Mouse (Mus musculus) ES-E14 (cell line): ENCODE measurements around the gene Prr5l. TPM values are rescaled to one million over a fixed set of nuclear protein-coding genes. Genes with fewer than 3 reads are reported as not detected.

Experiments
- DNase-seq: peaks from one replicate; pipeline ENCODE4 v3.0.0-alpha.2; 2013; ENCODE audit warnings: low read depth, low spot score
- H3K27ac ChIP-seq: 2 replicates; pipeline ENCODE4 v1.5.1; 2012; ENCODE audit warnings: low read depth, mild to moderate bottlenecking, low read length, moderate library complexity, mixed read lengths; ENCODE audit not compliant: poor library complexity, insufficient read depth, severe bottlenecking
- H3K36me3 ChIP-seq: 2 replicates; pipeline ENCODE4 v1.6.1; 2012; ENCODE audit warnings: mild to moderate bottlenecking, low read length, moderate library complexity, mixed read lengths; ENCODE audit not compliant: control insufficient read depth, poor library complexity, insufficient read depth, severe bottlenecking
- H3K4me1 ChIP-seq, 2 experiments: fragments of 150-350 bp in 1 of 2; sonication (generic) in 1 of 2; 2 replicates each; pipeline ENCODE4 v1.6.1; 2012; ENCODE audit warnings: low read length in 2 of 2, mild to moderate bottlenecking in 1 of 2, mixed read lengths in 1 of 2; ENCODE audit not compliant: control insufficient read depth in 2 of 2, insufficient read depth in 2 of 2, poor library complexity in 1 of 2
- H3K4me3 ChIP-seq, 2 experiments: fragments of 150-350 bp in 1 of 2; sonication (generic) in 1 of 2; 2 replicates each; pipeline ENCODE4 v1.5.1; 2012; ENCODE audit warnings: low read length in 2 of 2, low read depth in 1 of 2, mild to moderate bottlenecking in 1 of 2, mixed read lengths in 1 of 2; ENCODE audit not compliant: insufficient read depth in 1 of 2, poor library complexity in 1 of 2, severe bottlenecking in 1 of 2
- H3K9ac ChIP-seq: 2 replicates; pipeline ENCODE4 v1.6.1; 2012; ENCODE audit warnings: low read depth, mild to moderate bottlenecking, low read length, mixed read lengths; ENCODE audit not compliant: poor library complexity, insufficient read depth, severe bottlenecking
- H3K9me3 ChIP-seq: fragments of 150-350 bp; sonication (generic); 2 replicates; pipeline ENCODE4 v1.6.1; 2012; ENCODE audit warnings: low read depth, mild to moderate bottlenecking, low read length; ENCODE audit not compliant: control insufficient read depth, insufficient read depth
- CHD2 ChIP-seq: IDR thresholded peaks from 2 replicates; pipeline ENCODE4 v1.6.1; 2014; ENCODE audit warnings: mild to moderate bottlenecking, low read depth, low read length, inconsistent platforms
- HCFC1 ChIP-seq: IDR thresholded peaks from 2 replicates; pipeline ENCODE4 v1.6.1; 2012; ENCODE audit warnings: low read length, inconsistent platforms, borderline replicate concordance; ENCODE audit not compliant: insufficient read depth
- MAFK ChIP-seq: IDR thresholded peaks from 2 replicates; pipeline ENCODE4 v1.6.1; 2014; ENCODE audit warnings: mild to moderate bottlenecking, low read depth, low read length, inconsistent platforms; ENCODE audit not compliant: insufficient read depth
- ZC3H11A ChIP-seq: IDR thresholded peaks from 2 replicates; pipeline ENCODE4 v1.6.1; 2012; ENCODE audit warnings: low read depth, mild to moderate bottlenecking, inconsistent platforms, low read length, borderline replicate concordance
- ZNF384 ChIP-seq: IDR thresholded peaks from 2 replicates; pipeline ENCODE4 v1.6.1; 2012; ENCODE audit warnings: low read depth, low read length, inconsistent platforms
- in situ Hi-C, 2 experiments: fragments of 600-800 bp; cut with MboI; formaldehyde crosslinking; loops; one replicate each; pipeline ENCODE4 v1.15.1; 2025; ENCODE audit warnings: low sequenced_read_pairs in 2 of 2, inconsistent platforms in 1 of 2; ENCODE audit not compliant: unreplicated experiment in 2 of 2
- total RNA-seq: library from RNA; depleted of rRNA; stranded (reverse); fragments of 300-350 nt; gene quantifications from 2 replicates; pipeline ENCODE4 v1.2.3, GENCODE M21; 2012

Gene Prr5l
- total RNA-seq, 1 experiment = 4.5 TPM

DNA sequence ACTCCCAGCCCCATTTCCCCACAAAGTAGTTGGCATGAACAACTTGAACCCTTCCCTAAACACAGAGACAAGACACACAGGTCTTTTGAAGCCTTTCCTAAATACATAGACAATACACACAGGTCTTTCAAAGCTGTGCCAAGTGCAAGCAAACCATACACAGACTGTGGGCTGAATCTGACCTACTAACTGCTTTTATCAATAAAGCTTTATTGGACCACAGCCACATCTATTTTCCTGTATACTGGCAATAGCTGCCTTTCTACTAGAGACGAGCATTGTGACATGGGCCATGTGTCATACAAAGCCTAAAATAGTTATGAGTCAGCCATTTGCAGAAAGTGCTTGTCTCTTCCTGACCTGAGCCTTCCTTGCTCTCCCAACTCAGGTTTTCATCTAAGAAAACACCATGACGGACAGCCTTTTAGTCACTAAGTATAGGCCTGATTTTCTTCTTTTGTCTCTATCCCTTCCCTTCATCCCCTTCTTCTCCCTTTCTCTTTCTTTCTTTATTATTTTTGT, 56.6 kb downstream of the Prr5l start:
- TF ChIP-seq HCFC1 (no peak), MAFK (no peak), ZNF384 (no peak), CHD2 (no peak)
- Histone ChIP-seq H3K9ac (no peak overlapping the region), H3K36me3 (no peaks in the 10 kb centered on the region), H3K27ac (no peak overlapping the region), H3K4me1 (peaks cover 0 to 12% of the 10 kb centered on the region in 2 experiments; a peak in 2 of 4 replicates), H3K4me3 (no peak overlapping the region), H3K9me3 (no peaks in the 10 kb centered on the region)
- no peak for DNase-seq
- in situ Hi-C loops = no loop called here

DNA sequence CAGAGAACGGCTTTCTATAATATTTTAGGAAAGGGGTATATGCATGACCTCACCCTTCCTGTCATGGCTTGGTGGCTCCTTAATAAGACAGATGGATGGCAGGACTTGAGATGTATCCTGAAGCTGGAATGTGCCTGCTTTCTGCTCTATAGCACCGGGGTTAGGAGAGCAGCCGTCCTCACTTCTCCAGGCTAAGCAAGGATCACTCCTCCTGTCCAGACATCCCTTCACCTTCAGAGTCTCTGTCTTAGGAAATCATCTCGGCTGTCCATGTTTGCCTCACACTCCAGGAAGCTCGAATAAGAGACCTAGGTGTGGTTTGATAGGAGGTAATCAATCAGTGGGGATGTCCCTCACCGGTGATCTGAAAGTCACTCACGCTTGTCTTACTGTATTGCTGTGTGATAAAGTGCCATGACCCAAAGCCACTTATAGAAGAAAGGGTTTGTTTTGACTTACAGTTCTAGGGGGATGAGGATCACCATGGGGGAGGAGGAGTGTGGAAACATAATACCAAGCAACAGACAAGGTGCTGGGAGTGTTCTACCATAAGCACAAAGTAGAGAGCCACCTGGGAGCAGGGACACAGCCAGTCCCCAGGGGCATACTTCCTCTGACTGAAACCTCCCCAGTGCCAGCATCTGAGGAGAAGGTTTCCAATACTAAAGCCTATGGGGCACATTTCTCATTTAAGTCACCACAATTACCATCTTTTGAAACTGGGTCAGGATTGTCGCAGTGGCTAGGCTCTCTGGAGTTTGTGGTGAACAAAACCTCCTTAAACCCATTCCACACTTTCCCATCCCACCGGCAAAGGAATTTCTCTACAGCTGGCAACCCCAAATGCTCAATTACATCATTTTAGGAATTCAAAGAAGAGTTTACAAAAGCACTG, 57.4 kb downstream of the Prr5l start:
- H3K9me3 ChIP-seq = no peaks in the 10 kb centered on the region
- no peak for TF ChIP-seq MAFK
- H3K27ac ChIP-seq = no peak overlapping the region
- no peaks in the 10 kb centered on the region for H3K36me3 ChIP-seq
- H3K4me3 ChIP-seq = no peak overlapping the region
- no peak overlapping the region for H3K9ac ChIP-seq
- no peak for DNase-seq
- in situ Hi-C loops = no loop called here
- H3K4me1 ChIP-seq = peaks cover 0 to 9% of the 10 kb centered on the region in 2 experiments; a peak in 2 of 4 replicates

- DNase-seq = no peak
- Histone ChIP-seq H3K4me3 (peak overlapping the region; percentile 54 to 60; a peak in 3 of 4 replicates), H3K4me1 (peaks cover 0 to 9% of the 10 kb centered on the region in 2 experiments; a peak in 2 of 4 replicates), H3K9ac (peak overlapping the region; percentile 61; the same call in 1 of the 2 replicates), H3K27ac (no peak overlapping the region), H3K9me3 (no peaks in the 10 kb centered on the region), H3K36me3 (no peaks in the 10 kb centered on the region)
- TF ChIP-seq ZNF384 = no peak
- no peak for TF ChIP-seq HCFC1
- TF ChIP-seq CHD2 = no peak
- no peak for TF ChIP-seq MAFK
- TF ChIP-seq ZC3H11A = no peak
- in situ Hi-C loops = no loop called here
These were observed 59.0 kb downstream of the Prr5l start for GRCm38 (mm10) chr2:101823821-101824220.

DNA sequence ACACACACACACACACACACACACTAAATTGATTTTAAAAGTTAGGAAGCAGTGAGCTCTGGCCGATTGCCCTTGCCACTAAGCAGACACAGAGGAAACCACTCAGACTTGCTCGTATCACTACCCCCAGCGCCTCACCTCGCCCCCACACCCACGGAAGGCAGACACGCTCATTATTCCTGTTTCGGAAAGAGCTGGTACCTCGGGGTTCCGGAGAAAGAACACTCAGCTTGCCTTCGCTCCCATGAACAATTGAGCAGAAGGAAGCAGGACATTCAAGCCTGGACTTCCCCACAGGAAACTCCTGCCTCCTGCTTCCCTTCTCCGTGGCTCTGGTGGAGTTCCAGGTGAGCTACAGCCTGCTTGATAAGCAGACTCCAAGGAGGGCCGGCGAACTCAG, 60.0 kb downstream of the Prr5l start:
- H3K4me3 ChIP-seq = peak overlapping the region; percentile 2 to 14; a peak in 3 of 4 replicates
- no peak for DNase-seq
- H3K9me3 ChIP-seq = no peaks in the 10 kb centered on the region
- H3K9ac ChIP-seq = peak overlapping the region; percentile 41; the same call in 1 of the 2 replicates
- in situ Hi-C loops = no loop called here
- no peaks in the 10 kb centered on the region for H3K36me3 ChIP-seq
- no peak overlapping the region for H3K27ac ChIP-seq
- no peak for TF ChIP-seq CHD2
- no peak for TF ChIP-seq ZNF384
- TF ChIP-seq MAFK = no peak
- no peak for TF ChIP-seq ZC3H11A
- TF ChIP-seq HCFC1 = no peak
- peaks cover 0 to 9% of the 10 kb centered on the region in 2 experiments; a peak in 2 of 4 replicates for H3K4me1 ChIP-seq
